Mouse (Mus musculus) telencephalon, adult 2 months (tissue): ENCODE measurements around the gene Ptpre.
"Not testable (repeated sequence)": the region's sequence is repeated elsewhere in the genome, so short reads cannot be mapped to it uniquely, and the experiment has no call there.

Experiments used
- DNase-seq: peaks from one replicate; pipeline ENCODE4 v3.0.0-alpha.2; 2011; ENCODE audit warnings: low read depth, low spot score

Gene Ptpre

GRCm38 (mm10) chr7:135534548-135535189 lies 2.6 kb upstream of the Ptpre start:
- no peak for DNase-seq

DNA sequence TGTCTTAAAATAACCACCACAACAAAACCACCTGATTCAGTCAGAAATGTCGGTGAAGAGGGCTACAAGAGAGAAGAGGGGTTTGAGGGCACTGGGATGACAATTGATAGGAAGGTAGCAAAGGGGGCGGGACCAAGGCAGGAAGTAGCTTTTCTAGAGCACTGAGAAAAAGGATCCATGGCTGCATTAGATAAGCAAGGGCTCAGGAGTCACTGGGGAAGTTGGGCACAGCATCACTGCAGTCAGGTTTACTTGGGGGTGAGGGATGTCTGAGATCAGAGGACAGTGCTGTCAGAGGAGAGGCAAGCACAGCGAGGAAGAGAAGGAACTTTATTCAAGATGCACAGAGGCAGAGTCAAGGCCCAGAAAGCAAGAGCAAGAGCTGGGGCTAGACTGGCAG lies 1.4 kb upstream of the Ptpre start:
- DNase-seq: no peak

DNA sequence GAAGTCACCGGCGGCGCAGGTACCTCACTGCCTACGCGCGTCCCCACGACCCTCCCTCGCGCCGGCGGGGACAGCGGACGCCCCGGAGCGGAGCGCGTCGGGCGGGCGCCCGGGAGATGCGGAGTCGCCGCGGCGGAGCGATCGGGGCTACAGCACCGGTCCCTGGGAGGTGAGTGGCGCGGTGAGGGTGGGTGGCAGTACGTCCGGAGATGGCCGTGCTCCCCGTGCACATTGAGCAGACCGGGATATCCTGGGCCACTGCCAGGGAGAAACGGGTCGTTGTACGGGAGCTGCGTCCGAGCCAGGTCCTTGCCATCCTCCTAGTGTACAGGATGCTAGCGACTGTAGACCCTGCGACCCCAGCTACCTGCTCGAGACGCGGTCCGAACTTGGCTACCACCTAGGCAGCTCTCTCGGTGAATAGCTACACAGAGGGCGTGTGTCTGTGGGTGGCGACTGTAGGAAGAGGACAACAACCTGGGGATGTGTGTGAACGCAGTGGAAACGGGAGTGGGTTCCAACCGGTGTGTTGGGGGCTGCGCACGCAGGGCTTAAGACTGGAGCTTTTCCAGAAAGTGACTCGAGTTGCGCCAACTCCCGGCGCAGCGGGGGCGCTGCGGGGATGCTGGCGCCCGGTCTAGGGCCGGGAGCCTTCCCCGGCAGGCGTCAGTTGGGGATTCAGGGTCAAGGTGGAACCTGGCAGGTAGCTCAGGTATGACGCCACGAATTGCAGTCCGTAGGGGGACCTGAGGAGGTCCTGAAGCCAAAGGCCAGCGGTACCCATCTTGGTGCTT lies 864 bp downstream of the Ptpre start:
- DNase-seq: no peak

DNA sequence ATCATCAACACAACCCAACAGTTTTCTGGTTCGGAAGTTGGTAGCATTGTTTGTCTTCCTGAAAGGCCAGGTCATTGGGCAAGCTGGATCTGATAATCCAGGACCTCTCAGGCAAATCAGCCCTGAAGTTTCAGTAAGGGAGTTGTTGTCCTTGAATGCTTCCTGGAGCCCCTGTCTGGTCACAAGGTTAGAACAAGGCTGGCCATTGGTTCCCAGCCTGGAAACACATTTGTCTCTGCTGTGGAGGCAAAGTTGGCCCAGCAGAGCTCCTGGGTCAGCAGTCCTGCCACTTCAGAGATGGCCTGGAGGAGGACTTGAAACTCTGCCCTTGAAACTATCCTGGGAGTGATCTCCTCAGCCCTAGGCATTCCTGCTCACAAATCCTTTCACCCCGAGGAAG lies 2.1 kb downstream of the Ptpre start:
- no peak for DNase-seq

GRCm38 (mm10) chr7:135542235-135542634 lies 5.0 kb downstream of the Ptpre start:
- DNase-seq: no peak

- no peak for DNase-seq
These were observed 5.8 kb downstream of the Ptpre start for GRCm38 (mm10) chr7:135543033-135543432.

GRCm38 (mm10) chr7:135544321-135544720 lies 7.0 kb downstream of the Ptpre start:
- no peak for DNase-seq

- DNase-seq: no peak
These were observed 8.7 kb downstream of the Ptpre start for GRCm38 (mm10) chr7:135545957-135546356.

- DNase-seq: no peak
These were observed 9.2 kb downstream of the Ptpre start for GRCm38 (mm10) chr7:135546530-135546929.

DNA sequence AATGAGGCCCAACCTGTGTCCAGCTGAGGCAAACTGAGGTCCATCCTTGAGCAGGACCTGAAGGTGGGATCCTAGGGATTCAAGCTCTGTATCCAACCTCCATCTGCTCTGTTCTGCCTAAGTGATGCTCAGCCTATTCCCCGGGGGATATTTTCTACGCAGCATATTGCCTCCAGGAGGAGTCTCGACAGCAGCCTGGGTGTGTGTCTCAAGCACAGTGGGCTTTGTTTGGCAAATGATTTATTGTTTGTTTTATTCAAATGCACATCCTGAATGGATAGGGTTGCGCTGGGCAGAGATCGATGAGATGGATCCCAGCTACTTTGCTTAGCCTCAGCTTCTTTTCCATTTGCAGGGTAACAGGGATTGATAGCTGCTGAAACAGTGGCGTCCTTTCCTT lies 11.2 kb downstream of the Ptpre start:
- no peak for DNase-seq

DNA sequence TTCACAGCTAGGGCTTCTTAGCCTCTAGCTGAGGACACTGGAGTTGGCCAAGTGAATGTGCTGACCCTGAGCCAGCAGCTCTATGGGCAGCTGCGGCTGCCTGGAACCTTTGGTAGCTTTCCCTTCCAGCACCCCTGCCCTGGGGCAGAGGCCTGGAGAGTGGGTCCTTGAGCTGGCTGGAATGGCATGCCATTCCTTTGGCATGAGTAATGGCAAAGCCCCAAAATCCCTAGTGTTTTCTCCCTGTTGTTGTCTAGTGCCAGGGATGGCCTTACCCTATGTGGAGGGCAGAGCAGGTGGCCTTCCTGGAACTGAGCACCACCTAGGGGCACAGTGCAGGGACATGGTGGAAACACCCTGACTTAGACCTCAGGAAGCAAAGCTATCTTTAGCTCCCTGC lies 14.3 kb downstream of the Ptpre start:
- DNase-seq: no peak

DNA sequence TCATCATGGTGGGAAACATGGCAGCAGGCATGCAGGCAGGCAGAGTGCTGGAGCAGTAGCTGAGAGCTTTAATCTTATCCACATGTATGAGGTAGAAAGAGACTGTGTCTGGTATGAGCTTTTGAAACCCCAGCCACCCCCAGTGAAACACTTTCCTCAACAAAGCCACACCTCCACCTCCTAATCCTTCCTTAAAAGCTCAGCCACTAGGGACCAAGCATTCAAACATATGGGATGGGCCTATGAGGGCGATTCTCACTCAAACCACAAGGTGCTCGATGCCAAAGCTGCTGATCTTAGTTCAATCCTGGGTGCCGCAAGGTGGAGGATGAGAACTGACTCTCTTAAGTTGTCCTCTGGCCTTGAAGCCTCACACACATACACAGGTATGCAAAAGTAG lies 16.3 kb downstream of the Ptpre start:
- DNase-seq: no peak

DNA sequence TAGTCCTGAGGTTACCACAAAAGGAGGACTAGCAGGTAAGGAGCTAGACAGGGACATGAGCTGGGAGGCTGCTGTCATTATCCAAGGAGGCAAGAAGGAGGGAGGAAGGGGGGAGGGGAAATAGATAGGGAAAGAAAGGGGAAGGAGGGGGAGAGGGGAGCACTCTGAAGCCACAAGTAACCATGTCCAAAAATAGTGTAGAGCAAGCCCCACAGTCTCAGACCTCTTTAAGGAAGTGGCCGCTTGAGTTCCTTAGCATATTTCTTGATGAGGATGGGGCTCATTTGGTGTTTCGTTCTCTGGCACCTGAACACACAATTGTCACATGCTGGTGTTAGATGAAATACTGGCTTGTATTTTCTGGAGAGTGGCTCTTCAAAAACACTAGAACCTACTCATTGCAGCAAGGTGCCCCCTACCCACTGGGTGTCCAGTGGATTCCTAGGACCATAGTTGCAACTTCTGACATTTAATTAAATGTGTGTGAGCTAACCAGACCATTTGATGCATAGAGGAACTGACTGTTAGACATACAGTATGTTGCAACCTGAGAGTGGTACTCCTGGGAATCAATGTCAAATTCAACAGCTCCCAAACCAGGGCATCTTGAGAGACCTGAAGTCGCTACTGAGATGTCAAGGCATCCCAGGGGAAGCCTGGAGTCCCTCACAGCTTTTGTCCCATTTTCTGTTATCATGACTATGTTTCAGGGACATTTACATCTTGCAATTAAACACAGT lies 19.6 kb downstream of the Ptpre start:
- DNase-seq: no peak

DNA sequence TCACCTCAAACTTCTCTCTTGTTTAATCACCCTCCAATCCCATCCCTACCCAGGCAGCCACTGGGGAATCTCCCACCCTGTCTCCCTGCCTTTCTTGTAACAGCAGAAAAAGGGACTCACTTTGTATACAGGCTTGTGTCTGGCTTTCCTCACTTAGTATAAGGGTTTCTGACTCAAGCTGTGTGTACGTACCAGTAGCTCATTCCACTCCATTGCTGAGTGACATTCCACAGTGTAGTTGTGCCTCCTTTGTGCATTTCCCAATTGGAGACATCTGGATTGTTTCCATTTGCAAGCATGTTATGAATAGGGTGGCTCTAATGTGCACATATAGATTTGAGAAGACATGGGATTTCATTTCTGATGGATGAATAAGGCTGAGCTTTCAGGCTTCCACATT lies 23.0 kb downstream of the Ptpre start:
- DNase-seq: no peak

DNA sequence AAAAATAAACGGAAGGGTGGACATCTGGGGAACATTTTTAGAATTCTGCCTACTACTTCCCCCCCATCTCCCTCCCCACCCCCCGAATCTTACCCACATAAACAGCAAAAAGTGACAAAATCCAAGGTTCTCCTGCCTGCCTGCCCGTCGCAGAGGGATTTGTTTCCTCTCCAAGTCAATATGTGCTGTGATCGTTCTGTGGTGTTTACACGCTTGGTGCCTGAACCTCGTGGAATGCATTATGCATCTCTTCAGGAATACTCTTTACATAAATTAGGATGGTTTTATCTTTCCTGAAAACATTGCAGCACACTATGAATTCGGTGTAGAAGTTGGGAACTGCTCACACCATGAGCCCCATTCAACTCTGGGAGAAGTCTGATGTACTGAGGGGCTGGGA lies 26.7 kb downstream of the Ptpre start:
- DNase-seq: no peak

DNA sequence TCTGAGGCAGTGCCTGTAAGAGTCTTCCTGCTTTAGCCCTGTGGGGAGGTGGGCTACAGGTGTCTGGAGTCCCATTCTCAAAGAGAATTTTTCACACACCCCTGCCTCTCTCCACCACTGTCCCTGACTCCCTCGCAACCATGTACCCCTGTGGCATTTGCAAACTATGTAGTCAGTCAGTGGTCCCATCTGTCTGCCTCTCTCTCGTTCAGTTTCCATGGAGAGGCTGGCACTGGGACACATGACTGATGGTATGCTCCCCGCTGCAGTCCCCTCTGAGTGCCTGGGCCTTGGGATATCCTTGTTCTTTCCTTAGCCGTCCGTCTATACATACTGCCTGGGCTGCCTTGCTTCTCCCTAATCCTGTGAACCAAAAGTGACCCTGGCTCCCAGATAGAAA lies 28.7 kb downstream of the Ptpre start:
- DNase-seq: no peak

- no peak for DNase-seq
These were observed 30.3 kb downstream of the Ptpre start for GRCm38 (mm10) chr7:135567582-135567981.

DNA sequence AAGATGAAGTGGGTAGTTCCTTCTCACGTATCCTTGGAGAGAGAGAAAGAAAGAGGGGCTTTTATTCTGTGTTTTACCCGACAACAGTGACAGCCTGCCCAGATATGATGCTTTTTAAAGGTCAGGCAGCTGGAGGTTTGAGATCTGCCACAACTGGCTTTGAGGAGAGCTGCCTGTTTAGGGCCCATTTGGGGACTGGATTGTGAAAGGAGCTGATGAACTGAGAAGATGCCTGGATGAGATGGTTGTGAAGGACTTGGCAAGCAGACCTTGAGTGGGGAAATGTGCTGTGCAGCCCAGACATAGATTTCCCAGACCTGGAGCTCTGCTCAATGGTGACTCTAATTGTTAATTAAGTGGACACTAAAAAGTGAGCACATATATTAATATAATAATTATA lies 31.3 kb downstream of the Ptpre start:
- no peak for DNase-seq

DNA sequence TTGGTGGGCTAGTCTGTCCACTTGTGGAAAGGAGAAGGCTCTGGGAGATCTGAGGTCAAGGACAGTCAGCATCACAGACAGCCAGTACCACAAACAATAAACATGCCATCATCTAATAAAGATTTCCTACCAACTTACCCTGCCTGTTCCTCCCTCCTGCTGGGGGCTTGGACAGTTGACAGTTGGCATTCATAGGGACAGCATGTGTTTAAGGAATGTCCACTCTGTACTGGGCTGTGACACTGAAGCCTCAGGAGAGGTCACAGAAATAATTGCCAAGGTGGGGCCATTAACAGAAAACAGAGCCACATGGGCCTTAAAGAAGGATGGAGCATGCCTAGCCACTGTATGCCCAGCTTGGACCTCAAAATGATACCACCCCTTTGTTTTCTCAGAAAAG lies 34.1 kb downstream of the Ptpre start:
- no peak for DNase-seq

DNA sequence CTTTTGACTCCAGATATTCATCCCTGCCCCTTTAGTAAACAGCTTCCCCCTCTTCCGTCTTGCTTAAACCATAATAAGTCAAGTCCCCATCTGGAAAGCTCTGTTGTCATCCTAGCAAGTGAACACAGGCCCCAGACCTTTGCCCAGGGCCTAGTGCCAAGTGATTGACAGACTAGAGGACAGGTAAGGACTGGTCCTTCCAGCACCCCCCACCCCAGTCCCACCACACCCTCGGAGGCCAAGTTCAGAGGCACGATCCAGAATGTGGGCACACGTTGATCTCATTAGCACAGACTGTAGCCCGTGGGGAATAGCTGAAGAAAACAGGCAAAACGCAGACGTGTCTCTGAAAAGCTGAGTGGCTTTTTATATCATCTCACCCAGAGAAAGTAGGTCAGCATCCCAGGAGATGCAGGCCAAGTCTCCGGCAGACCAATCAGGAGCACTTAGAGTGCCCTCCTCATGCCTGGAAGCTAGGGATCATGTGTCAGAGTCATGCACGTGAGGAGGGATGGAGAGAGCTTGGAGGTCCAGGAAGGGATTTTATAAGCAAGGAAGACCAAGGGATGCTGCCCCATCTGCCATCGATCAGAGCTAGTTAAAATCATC lies 34.8 kb downstream of the Ptpre start:
- no peak for DNase-seq

GRCm38 (mm10) chr7:135575319-135576069 lies 38.2 kb downstream of the Ptpre start:
- not testable (repeated sequence) for DNase-seq

GRCm38 (mm10) chr7:135576329-135576728 lies 39.0 kb downstream of the Ptpre start:
- DNase-seq: no peak
